Mouse (Mus musculus): ENCODE measurements at regions not wholly inside any gene's neighbourhood (a gene's known extent, or its start where the extent isn't known, plus 50 kb on each side); places are given as distances from the start of the nearest gene placed in this dataset.

- H3K4me3 ChIP-seq (ENCODE audit: control insufficient read depth, low read depth, low read length), result no peak overlapping the region
These were observed 176.4 kb upstream of the Azi2 start for GRCm38 (mm10) chr9:117863944-117864343.

GRCm38 (mm10) chr9:117863318-117863717 lies 177.0 kb upstream of the Azi2 start:
- Histone ChIP-seq H3K36me3 (ENCODE audit: control insufficient read depth, insufficient read depth, low read length) (no peaks in the 10 kb centered on the region), H3K4me1 (ENCODE audit: control insufficient read depth, insufficient read depth, low read length) (peaks cover 2% of the 10 kb centered on the region; the same call in 1 of the 2 replicates), H3K4me3 (ENCODE audit: control insufficient read depth, low read depth, low read length) (no peak overlapping the region), H3K27me3 (ENCODE audit: control insufficient read depth, insufficient read depth, low read length) (no peaks in the 10 kb centered on the region), H3K27ac (ENCODE audit: control insufficient read depth, insufficient read depth, low read depth, low read length) (no peak overlapping the region)
- TF ChIP-seq POLR2A (IDR thresholded peaks at IDR 0.05; ENCODE audit: control insufficient read depth, low read depth, low read length) (no peak), CTCF (IDR thresholded peaks at IDR 0.05; ENCODE audit: control insufficient read depth, insufficient read depth, insufficient replicate concordance, low read depth, low read length) (no peak)

More at GRCm38 (mm10) chr9:117863944-117864343, 176.4 kb upstream of the Azi2 start:
- H3K36me3 ChIP-seq (ENCODE audit: control insufficient read depth, insufficient read depth, low read length), result no peaks in the 10 kb centered on the region
- TF ChIP-seq CTCF (IDR thresholded peaks at IDR 0.05; ENCODE audit: control insufficient read depth, insufficient read depth, insufficient replicate concordance, low read depth, low read length) (peak; percentile 35; the same call in 1 of the 2 replicates), POLR2A (IDR thresholded peaks at IDR 0.05; ENCODE audit: control insufficient read depth, low read depth, low read length) (no peak)
- peaks cover 2% of the 10 kb centered on the region; the same call in 1 of the 2 replicates for H3K4me1 ChIP-seq (ENCODE audit: control insufficient read depth, insufficient read depth, low read length)
- H3K27ac ChIP-seq (ENCODE audit: control insufficient read depth, insufficient read depth, low read depth, low read length), result no peak overlapping the region
- H3K27me3 ChIP-seq (ENCODE audit: control insufficient read depth, insufficient read depth, low read length), result no peaks in the 10 kb centered on the region

GRCm38 (mm10) chr9:117859580-117860045 lies 180.7 kb upstream of the Azi2 start:
- TF ChIP-seq CTCF (IDR thresholded peaks at IDR 0.05; ENCODE audit: control insufficient read depth, insufficient read depth, insufficient replicate concordance, low read depth, low read length) (no peak), POLR2A (IDR thresholded peaks at IDR 0.05; ENCODE audit: control insufficient read depth, low read depth, low read length) (no peak)
- H3K4me1 ChIP-seq (ENCODE audit: control insufficient read depth, insufficient read depth, low read length), result peaks cover 2% of the 10 kb centered on the region; the same call in 1 of the 2 replicates
- H3K27ac ChIP-seq (ENCODE audit: control insufficient read depth, insufficient read depth, low read depth, low read length), result no peak overlapping the region
- no peak overlapping the region for H3K4me3 ChIP-seq (ENCODE audit: control insufficient read depth, low read depth, low read length)
- no peaks in the 10 kb centered on the region for H3K27me3 ChIP-seq (ENCODE audit: control insufficient read depth, insufficient read depth, low read length)
- H3K36me3 ChIP-seq (ENCODE audit: control insufficient read depth, insufficient read depth, low read length), result no peaks in the 10 kb centered on the region

- no peak overlapping the region for H3K4me3 ChIP-seq (ENCODE audit: control insufficient read depth, low read depth, low read length)
- no peaks in the 10 kb centered on the region for H3K27me3 ChIP-seq (ENCODE audit: control insufficient read depth, insufficient read depth, low read length)
- no peaks in the 10 kb centered on the region for H3K36me3 ChIP-seq (ENCODE audit: control insufficient read depth, insufficient read depth, low read length)
- peaks cover 2% of the 10 kb centered on the region; the same call in 1 of the 2 replicates for H3K4me1 ChIP-seq (ENCODE audit: control insufficient read depth, insufficient read depth, low read length)
- no peak overlapping the region for H3K27ac ChIP-seq (ENCODE audit: control insufficient read depth, insufficient read depth, low read depth, low read length)
- no peak for TF ChIP-seq CTCF (IDR thresholded peaks at IDR 0.05; ENCODE audit: control insufficient read depth, insufficient read depth, insufficient replicate concordance, low read depth, low read length)
- TF ChIP-seq POLR2A (IDR thresholded peaks at IDR 0.05; ENCODE audit: control insufficient read depth, low read depth, low read length), result no peak
These were observed 196.8 kb upstream of the Azi2 start for GRCm38 (mm10) chr9:117843531-117843930.

- Histone ChIP-seq H3K36me3 (ENCODE audit: control insufficient read depth, insufficient read depth, low read length) (no peaks in the 10 kb centered on the region), H3K27me3 (ENCODE audit: control insufficient read depth, insufficient read depth, low read length) (no peaks in the 10 kb centered on the region), H3K4me1 (ENCODE audit: control insufficient read depth, insufficient read depth, low read length) (no peaks in the 10 kb centered on the region), H3K4me3 (ENCODE audit: control insufficient read depth, low read depth, low read length) (no peak overlapping the region), H3K27ac (ENCODE audit: control insufficient read depth, insufficient read depth, low read depth, low read length) (no peak overlapping the region)
- TF ChIP-seq CTCF (IDR thresholded peaks at IDR 0.05; ENCODE audit: control insufficient read depth, insufficient read depth, insufficient replicate concordance, low read depth, low read length), result no peak
These were observed 203.5 kb upstream of the Azi2 start for GRCm38 (mm10) chr9:117836696-117837380.

GRCm38 (mm10) chr9:117833586-117833985 lies 203.9 kb upstream of the Rbms3 start:
- H3K36me3 ChIP-seq (ENCODE audit: control insufficient read depth, insufficient read depth, low read length), result no peaks in the 10 kb centered on the region
- no peak overlapping the region for H3K27ac ChIP-seq (ENCODE audit: control insufficient read depth, insufficient read depth, low read depth, low read length)
- TF ChIP-seq CTCF (IDR thresholded peaks at IDR 0.05; ENCODE audit: control insufficient read depth, insufficient read depth, insufficient replicate concordance, low read depth, low read length) (no peak), POLR2A (IDR thresholded peaks at IDR 0.05; ENCODE audit: control insufficient read depth, low read depth, low read length) (no peak)
- H3K4me1 ChIP-seq (ENCODE audit: control insufficient read depth, insufficient read depth, low read length), result no peaks in the 10 kb centered on the region
- H3K27me3 ChIP-seq (ENCODE audit: control insufficient read depth, insufficient read depth, low read length), result no peaks in the 10 kb centered on the region
- H3K4me3 ChIP-seq (ENCODE audit: control insufficient read depth, low read depth, low read length), result no peak overlapping the region

- Histone ChIP-seq H3K4me3 (ENCODE audit: control insufficient read depth, low read depth, low read length) (no peak overlapping the region), H3K4me1 (ENCODE audit: control insufficient read depth, insufficient read depth, low read length) (no peaks in the 10 kb centered on the region), H3K27me3 (ENCODE audit: control insufficient read depth, insufficient read depth, low read length) (no peaks in the 10 kb centered on the region), H3K36me3 (ENCODE audit: control insufficient read depth, insufficient read depth, low read length) (no peaks in the 10 kb centered on the region), H3K27ac (ENCODE audit: control insufficient read depth, insufficient read depth, low read depth, low read length) (no peak overlapping the region)
- no peak for TF ChIP-seq CTCF (IDR thresholded peaks at IDR 0.05; ENCODE audit: control insufficient read depth, insufficient read depth, insufficient replicate concordance, low read depth, low read length)
- TF ChIP-seq POLR2A (IDR thresholded peaks at IDR 0.05; ENCODE audit: control insufficient read depth, low read depth, low read length), result no peak
These were observed 184.9 kb upstream of the Rbms3 start for GRCm38 (mm10) chr9:117814661-117815060.
